Mouse (Mus musculus): Measurements from ENCODE around the gene Usp42. TPM values are rescaled to one million over a fixed set of nuclear protein-coding genes. Genes with fewer than 3 reads are reported as not detected.

Gene Usp42
- total RNA-seq, 2 experiments from 2014 or later, result 6.8 to 6.9 TPM

Other genes starting within 250 kb of the Usp42 start
- gene Rac1, start 204.2 kb downstream of the Usp42 start, total RNA-seq (2021), result 100 to 1,000 TPM; 239 to 240 TPM
- 10 to 100 TPM; 34.7 to 40.7 TPM for gene Cyth3, start 109.8 kb downstream of the Usp42 start, total RNA-seq (2021)
- 10 to 100 TPM; 18.6 to 20.4 TPM for gene Eif2ak1, start 85.5 kb upstream of the Usp42 start, total RNA-seq (2021)
- gene Ankrd61, start 165.4 kb upstream of the Usp42 start, total RNA-seq (2021), result not detected
- gene Aimp2, start 177.6 kb upstream of the Usp42 start, total RNA-seq (2021), result 10 to 100 TPM; 34.1 to 38.5 TPM
- 1 to 10 TPM; 3.6 to 4.1 TPM for gene Pms2, start 177.7 kb upstream of the Usp42 start, total RNA-seq (2021)
- not detected for gene Gm42421, start 195.9 kb upstream of the Usp42 start, total RNA-seq (2021)
- under 1 TPM; 0.11 to 0.19 TPM for gene Rsph10b, start 200.8 kb upstream of the Usp42 start, total RNA-seq (2021)